In the genomic region with DNA sequence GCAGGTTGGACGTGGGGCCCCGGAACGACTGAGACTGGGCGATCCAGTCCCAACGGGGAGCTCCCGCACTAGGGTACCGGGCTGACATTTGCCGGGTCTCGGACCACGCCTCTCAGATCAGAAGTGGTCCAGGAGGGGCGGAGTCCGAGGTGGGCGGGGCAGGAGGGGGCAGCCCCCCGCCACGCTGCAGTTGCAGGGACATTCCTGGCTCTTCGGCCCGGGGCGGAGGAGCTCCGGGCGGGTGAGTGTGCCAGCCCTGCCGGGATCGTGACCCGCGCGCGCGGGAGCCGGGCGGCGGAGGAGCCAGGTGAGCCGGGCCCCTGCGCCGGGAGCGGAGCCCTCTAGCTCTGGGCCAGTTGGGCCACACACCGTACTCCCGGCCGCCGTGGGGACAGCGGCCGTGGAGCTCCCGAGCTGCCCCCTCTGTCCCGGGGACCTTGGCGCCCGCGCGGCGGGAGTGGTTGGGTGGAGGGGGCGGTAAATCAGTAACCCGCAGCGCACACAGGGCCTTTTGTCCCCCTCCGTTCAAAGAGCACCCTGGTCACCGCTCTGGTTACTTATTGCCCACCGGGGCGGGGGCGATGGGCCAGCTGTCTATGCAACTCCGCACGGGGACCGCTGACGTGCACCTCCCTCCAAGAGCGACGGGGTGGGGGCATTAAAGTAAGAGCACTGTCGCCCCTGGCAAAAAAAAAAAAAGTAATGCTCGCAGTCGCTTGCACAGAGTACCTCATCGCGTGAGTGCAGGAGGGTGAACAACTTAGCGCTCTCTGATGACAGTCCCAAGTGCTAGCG, we compare ENCODE assay signal across 9 mouse cellular contexts. TPM values are rescaled to one million over a fixed set of nuclear protein-coding genes. Genes with fewer than 3 reads are reported as not detected.
DNase-seq lines count a peak whose midpoint lies in the region; ATAC-seq and TF ChIP-seq lines count a peak whose summit lies in the region.
"Had no signal": no experiment of that assay in that cellular context is flagged by ENCODE, and none has a peak within 500 bp of the region (broad histone marks: within the 10 kb centered on the region; RNA-seq: fewer than 3 reads in every experiment).

Fgfr4 (plus strand) TSS at position 20 of the 795 bp plus-strand sequence.

- H3K9me3 ChIP-seq in heart, embryonic 14.5 days (ENCODE audit: control insufficient read depth, low read length): no peaks in the 10 kb centered on the region
- no peaks in the 10 kb centered on the region for H3K9me3 ChIP-seq in midbrain, embryonic 11.5 days (ENCODE audit: control insufficient read depth, low read length)

- peak within 1 kb of the TSS; percentile 64 for H3K9ac ChIP-seq in heart, embryonic 14.5 days (ENCODE audit: low read length)
- peak within 1 kb of the TSS; percentile 64 for H3K9ac ChIP-seq in midbrain, embryonic 11.5 days (ENCODE audit: low read length)

- DNase-seq in cerebellum, postnatal 14 days: peak; percentile 33 to 35
- no peak for DNase-seq in cerebellum, adult 11 months
- DNase-seq in brain, embryonic 14.5 days (ENCODE audit: low read depth): peak; percentile 44
- peak; percentile 91 for DNase-seq in kidney, postnatal 14 days
- peak; percentile 95 for DNase-seq in midbrain, embryonic 11.5 days (ENCODE audit: low spot score, missing footprints)
- DNase-seq in spleen, adult 12 weeks (ENCODE audit: low spot score): no peak
- DNase-seq in left cerebral cortex, postnatal 25 days (ENCODE audit: low spot score in 2 of 2): no peak

- peak within 1 kb of the TSS; percentile 93 for H3K4me2 ChIP-seq in heart, embryonic 14.5 days (ENCODE audit: low read length)
- H3K4me2 ChIP-seq in midbrain, embryonic 11.5 days: peak within 1 kb of the TSS; percentile 93

- H3K27me3 ChIP-seq in heart, embryonic 14.5 days (ENCODE audit: control insufficient read depth, insufficient read depth, low read length): peaks cover 27% of the 10 kb centered on the region
- peaks cover 18% of the 10 kb centered on the region for H3K27me3 ChIP-seq in midbrain, embryonic 11.5 days (ENCODE audit: control insufficient read depth, insufficient read depth, low read length)

- 2% methylated on average over 65 of the region's 68 CpGs for WGBS in heart, embryonic 14.5 days
- WGBS in midbrain, embryonic 11.5 days: 1% methylated on average over 63 of the region's 68 CpGs

- ATAC-seq in heart, embryonic 14.5 days (ENCODE audit: insufficient number of reproducible peaks, insufficient read depth, low FRiP score, low read depth): 0 out of 2 replicates have a peak, but pooled peaks have one; percentile 36
- peak; percentile 58 for ATAC-seq in midbrain, embryonic 11.5 days (ENCODE audit: low FRiP score)

- H3K36me3 ChIP-seq in heart, embryonic 14.5 days (ENCODE audit: control insufficient read depth, insufficient read depth, low read length): no peaks in the 10 kb centered on the region
- H3K36me3 ChIP-seq in midbrain, embryonic 11.5 days (ENCODE audit: control insufficient read depth, insufficient read depth, low read length): no peaks in the 10 kb centered on the region

- no peak for TF ChIP-seq POLR2A in brain, embryonic 14.5 days (IDR thresholded peaks at IDR 0.05; ENCODE audit: borderline replicate concordance, extremely low read depth, insufficient read depth, insufficient read length, poor library complexity, severe bottlenecking)

- peak within 1 kb of the TSS; percentile 45 to 56 for H3K4me3 ChIP-seq in heart, embryonic 14.5 days (ENCODE audit: control insufficient read depth in 1 of 2, insufficient read depth in 1 of 2, low read depth in 1 of 2, low read length in 2 of 2)
- H3K4me3 ChIP-seq in midbrain, embryonic 11.5 days (ENCODE audit: low read depth, low read length): peak within 1 kb of the TSS; percentile 51

- peaks cover 4 to 5% of the 10 kb centered on the region in 2 experiments; a peak in 2 of 4 replicates for H3K4me1 ChIP-seq in heart, embryonic 14.5 days (ENCODE audit: control insufficient read depth in 2 of 2, insufficient read depth in 2 of 2, low read length in 2 of 2)
- H3K4me1 ChIP-seq in midbrain, embryonic 11.5 days (ENCODE audit: control insufficient read depth, insufficient read depth, low read length): peaks cover 7% of the 10 kb centered on the region

- H3K27ac ChIP-seq in heart, embryonic 14.5 days (replicated peaks in 1 of 2; ENCODE audit: control insufficient read depth in 1 of 2, insufficient read depth in 1 of 2, low read depth in 2 of 2, low read length in 2 of 2): no peak within 1 kb of the TSS
- no peak within 1 kb of the TSS for H3K27ac ChIP-seq in midbrain, embryonic 11.5 days (ENCODE audit: low read depth, low read length)

- TF ChIP-seq CTCF in brain, embryonic 14.5 days (IDR thresholded peaks at IDR 0.05; ENCODE audit: borderline replicate concordance, extremely low read depth, insufficient read depth, insufficient read length): no peak

- intact Hi-C loops in left cerebral cortex, postnatal 25 days (cut with DNase I): no loop called here

RNA-seq across cellular contexts. Expression of gene Fgfr4, which starts in this region (rescaled TPM):
- polyA plus RNA-seq in brain, embryonic 14.5 days (2012; rRNA removed): 1.6 and 2.0 TPM in 2 replicates
- 0.39 and 0.40 TPM in 2 replicates for polyA plus RNA-seq in heart, embryonic 14.5 days (2014; fragmentation: Nextera tagmentation; extraction: Ambion mirVana)
- 0.18 and 0.33 TPM in 2 replicates for polyA plus RNA-seq in midbrain, embryonic 11.5 days (2014; fragmentation: Nextera tagmentation; extraction: Ambion mirVana)
- under 1 TPM; 0.21 to 0.27 TPM for total RNA-seq in left cerebral cortex, postnatal 25 days (2021)
- total RNA-seq: hematopoietic stem cell, adult 5-6 weeks had no signal

Comparison
In these comparisons a context has a peak if more than half of its experiments do, and no peak if none do; other contexts are left out.
1. DNase-seq: peak in cerebellum, postnatal 14 days (2 of 2), brain, embryonic 14.5 days (single experiment) and kidney, postnatal 14 days (single experiment); none in cerebellum, adult 11 months (single experiment), spleen, adult 12 weeks (single experiment) and left cerebral cortex, postnatal 25 days (0 of 2).
2. Peak in ATAC-seq, H3K4me3 ChIP-seq, H3K9ac ChIP-seq and H3K4me2 ChIP-seq in heart, embryonic 14.5 days; RNA of the gene not detected or under 1 TPM.
3. Peak in DNase-seq, ATAC-seq, H3K4me3 ChIP-seq, H3K9ac ChIP-seq and H3K4me2 ChIP-seq in midbrain, embryonic 11.5 days; RNA of the gene not detected or under 1 TPM.